Mouse (Mus musculus) heart, adult 2 months (tissue): ENCODE results near the gene Mybl2.

ENCODE experiments used
- CTCF ChIP-seq: fragments of 200-600 bp; IDR thresholded peaks from 2 replicates; pipeline ENCODE4 v1.8.1; 2022; ENCODE audit warnings: antibody characterized with exemption, mild to moderate bottlenecking, moderate library complexity
- EP300 ChIP-seq: fragments of 200-500 bp; IDR thresholded peaks from 2 replicates; pipeline ENCODE4 v1.6.1; 2011; ENCODE audit warnings: low read depth, low read length, control low read depth; ENCODE audit not compliant: insufficient read depth

DNA sequence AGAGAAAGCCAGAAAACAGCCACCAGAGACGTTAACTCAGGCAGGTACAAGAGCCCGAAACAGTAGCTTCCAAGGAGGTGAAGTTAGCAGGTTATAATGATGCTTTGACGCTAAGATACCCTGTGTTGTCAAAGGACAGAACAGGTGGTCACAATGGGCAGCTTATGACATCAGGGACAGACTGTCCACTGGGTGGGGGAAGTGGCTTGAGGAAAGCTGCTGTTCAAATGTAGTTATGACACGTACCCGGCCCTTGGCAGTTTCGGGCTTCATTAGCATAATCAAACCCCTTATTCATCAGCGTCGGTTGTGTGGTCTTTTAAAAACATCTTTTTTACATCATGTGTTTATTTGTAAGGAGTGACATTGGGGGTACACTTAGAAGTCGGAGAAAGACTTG is 33.2 kb downstream of the Mybl2 start, which contains the start of gene Gtsf1l:
- TF ChIP-seq EP300: no peak
- TF ChIP-seq CTCF: no peak
